Mouse (Mus musculus) stomach, postnatal 0 days (tissue): ENCODE measurements around the gene Mob1b. TPM values are rescaled to one million over a fixed set of nuclear protein-coding genes. Genes with fewer than 3 reads are reported as not detected.

Experiments used
- ATAC-seq: fragments of 200-750 bp; cut with Nextera tagmentation; 2 replicates; pipeline ENCODE4 v1.8.0; 2017; ENCODE audit not compliant: low FRiP score, low TSS enrichment
- DNase-seq: peaks from one replicate; pipeline ENCODE4 v3.0.0-alpha.2; 2016; ENCODE audit warnings: low spot score
- H3K27ac ChIP-seq: fragments of 300-500 bp; sonication (generic); replicated peaks from 2 replicates; pipeline ENCODE4 v1.5.1; 2014; ENCODE audit warnings: mild to moderate bottlenecking, control low read depth
- H3K27me3 ChIP-seq: fragments of 300-500 bp; sonication (generic); 2 replicates; pipeline ENCODE4 v1.6.1; 2014; ENCODE audit warnings: low read length; ENCODE audit not compliant: control insufficient read depth, insufficient read depth
- H3K36me3 ChIP-seq: fragments of 300-500 bp; sonication (generic); 2 replicates; pipeline ENCODE4 v1.6.1; 2014; ENCODE audit warnings: low read length, mixed read lengths; ENCODE audit not compliant: control insufficient read depth, insufficient read depth
- H3K4me1 ChIP-seq: fragments of 300-500 bp; sonication (generic); replicated peaks from 2 replicates; pipeline ENCODE4 v1.6.1; 2014; ENCODE audit warnings: antibody characterized with exemption; ENCODE audit not compliant: control insufficient read depth, insufficient read depth
- H3K4me2 ChIP-seq: fragments of 300-500 bp; sonication (generic); replicated peaks from 2 replicates; pipeline ENCODE4 v1.6.1; 2014; ENCODE audit warnings: low read depth, mild to moderate bottlenecking, control low read depth, moderate library complexity
- H3K4me3 ChIP-seq: fragments of 300-500 bp; sonication (generic); 2 replicates; pipeline ENCODE4 v1.5.1; 2014; ENCODE audit warnings: low read depth, low read length, control low read depth
- H3K9ac ChIP-seq: fragments of 300-500 bp; sonication (generic); 2 replicates; pipeline ENCODE4 v1.6.1; 2014; ENCODE audit warnings: mild to moderate bottlenecking, low read length, control low read depth, mixed read lengths
- H3K9me3 ChIP-seq: fragments of 300-500 bp; sonication (generic); 2 replicates; pipeline ENCODE4 v1.6.1; 2016; ENCODE audit warnings: low read length; ENCODE audit not compliant: control insufficient read depth
- CTCF ChIP-seq: IDR thresholded peaks from 2 replicates; pipeline ENCODE4 v1.5.1; 2016; ENCODE audit warnings: antibody characterized with exemption, low read depth, mild to moderate bottlenecking, moderate library complexity
- EP300 ChIP-seq: optimal IDR thresholded peaks from 2 replicates; pipeline ENCODE3; 2016; ENCODE audit warnings: antibody characterized with exemption
- WGBS: fragments of 180-500 bp; shearing (Covaris S2); extraction: QIAGEN DNeasy Blood & Tissue Kit; methylation state at CpG from one replicate; pipeline ENCODE4 v1.1.7; 2014; 5-methylcytosine and 5-hydroxymethylcytosine counted together
- polyA plus RNA-seq: library from polyadenylated mRNA; unstranded; fragments of >200 nt; fragmentation: Nextera tagmentation; extraction: Ambion mirVana; gene quantifications from 2 replicates; pipeline ENCODE4 v1.2.1, GENCODE M21; 2015

Mob1b gene
- polyA plus RNA-seq, 1 experiment from 2014 or later = 10.1 TPM

DNA sequence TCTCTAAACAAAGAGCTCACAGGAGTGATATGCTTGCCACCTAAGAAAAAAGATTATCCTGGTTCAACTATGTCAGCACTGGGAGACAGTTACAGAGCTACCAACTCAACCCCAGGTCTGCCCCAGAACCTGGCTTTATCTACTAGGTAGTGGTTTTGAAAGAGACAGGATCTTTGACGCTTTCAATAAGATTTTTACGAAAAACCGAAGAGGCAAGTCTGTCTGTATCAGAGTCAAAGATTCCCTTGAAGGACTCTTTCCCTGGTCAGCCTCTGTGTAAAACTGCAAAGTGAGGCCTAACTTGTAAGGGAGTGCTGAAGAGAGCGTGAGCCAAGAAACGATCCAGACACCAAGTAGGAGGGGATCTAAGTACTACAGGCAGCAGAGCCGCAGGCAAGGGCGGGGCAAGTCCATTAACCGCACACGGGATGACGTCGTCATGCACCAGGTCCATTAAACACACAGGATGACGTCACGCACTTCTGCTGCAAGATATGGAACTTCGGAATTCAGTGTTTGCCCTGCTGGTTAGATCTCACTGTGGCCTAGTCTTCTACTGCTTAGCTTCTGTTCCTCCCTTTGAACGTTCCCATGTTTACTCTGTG lies 32.0 kb upstream of the Mob1b start:
- H3K4me1 ChIP-seq = no peaks in the 10 kb centered on the region; the same call in 1 of the 2 replicates
- ATAC-seq (peak; percentile 91), DNase-seq (peak; percentile 80)
- H3K36me3 ChIP-seq = no peaks in the 10 kb centered on the region
- WGBS = 49% methylated on average over 15 of the region's 15 CpGs
- H3K4me2 ChIP-seq = no peak overlapping the region
- H3K9ac ChIP-seq = no peak overlapping the region
- H3K27me3 ChIP-seq = no peaks in the 10 kb centered on the region
- no peak overlapping the region for H3K4me3 ChIP-seq
- H3K9me3 ChIP-seq = no peaks in the 10 kb centered on the region
- no peak for TF ChIP-seq CTCF
- H3K27ac ChIP-seq = no peak overlapping the region

DNA sequence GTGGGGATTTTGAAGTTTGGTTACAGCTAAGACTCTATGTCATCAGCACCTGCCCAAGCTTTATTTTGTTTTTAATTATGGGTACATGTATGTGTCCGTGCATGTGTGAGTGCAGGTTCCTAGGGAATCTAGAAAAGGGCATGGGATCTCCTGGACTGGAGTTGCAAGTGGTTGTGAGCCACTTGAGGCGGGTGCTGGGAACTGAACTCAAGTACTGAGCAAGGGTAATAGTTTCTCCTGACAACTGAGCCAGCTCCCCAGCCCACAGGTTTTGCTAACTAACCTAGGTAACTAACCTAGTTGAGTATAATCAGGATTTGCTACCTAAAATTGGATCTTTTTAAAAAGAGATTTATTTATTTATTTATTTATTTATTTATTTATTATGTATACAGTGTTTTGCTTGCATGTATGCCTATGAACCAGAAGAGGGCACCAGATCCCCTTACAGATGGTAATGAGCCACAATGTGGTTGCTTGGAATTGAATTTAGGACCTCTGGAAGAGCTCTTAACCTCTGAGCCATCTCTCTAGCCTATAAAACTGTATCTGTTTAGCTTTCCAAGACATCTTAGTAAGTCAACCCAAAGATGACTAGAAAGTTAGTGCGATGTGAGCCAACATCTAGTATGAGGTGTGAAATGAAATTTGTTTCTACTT lies 31.2 kb upstream of the Mob1b start:
- Histone ChIP-seq H3K27me3 (no peaks in the 10 kb centered on the region), H3K27ac (no peak overlapping the region), H3K4me2 (no peak overlapping the region), H3K36me3 (no peaks in the 10 kb centered on the region), H3K9me3 (no peaks in the 10 kb centered on the region), H3K4me3 (no peak overlapping the region), H3K4me1 (no peaks in the 10 kb centered on the region; the same call in 1 of the 2 replicates), H3K9ac (no peak overlapping the region)
- no peak for DNase-seq
- TF ChIP-seq CTCF = peak; percentile 77
- no peak for TF ChIP-seq EP300
- peak; percentile 16; the same call in 1 of the 2 replicates for ATAC-seq
- 76% methylated on average over 3 of the region's 3 CpGs for WGBS

DNA sequence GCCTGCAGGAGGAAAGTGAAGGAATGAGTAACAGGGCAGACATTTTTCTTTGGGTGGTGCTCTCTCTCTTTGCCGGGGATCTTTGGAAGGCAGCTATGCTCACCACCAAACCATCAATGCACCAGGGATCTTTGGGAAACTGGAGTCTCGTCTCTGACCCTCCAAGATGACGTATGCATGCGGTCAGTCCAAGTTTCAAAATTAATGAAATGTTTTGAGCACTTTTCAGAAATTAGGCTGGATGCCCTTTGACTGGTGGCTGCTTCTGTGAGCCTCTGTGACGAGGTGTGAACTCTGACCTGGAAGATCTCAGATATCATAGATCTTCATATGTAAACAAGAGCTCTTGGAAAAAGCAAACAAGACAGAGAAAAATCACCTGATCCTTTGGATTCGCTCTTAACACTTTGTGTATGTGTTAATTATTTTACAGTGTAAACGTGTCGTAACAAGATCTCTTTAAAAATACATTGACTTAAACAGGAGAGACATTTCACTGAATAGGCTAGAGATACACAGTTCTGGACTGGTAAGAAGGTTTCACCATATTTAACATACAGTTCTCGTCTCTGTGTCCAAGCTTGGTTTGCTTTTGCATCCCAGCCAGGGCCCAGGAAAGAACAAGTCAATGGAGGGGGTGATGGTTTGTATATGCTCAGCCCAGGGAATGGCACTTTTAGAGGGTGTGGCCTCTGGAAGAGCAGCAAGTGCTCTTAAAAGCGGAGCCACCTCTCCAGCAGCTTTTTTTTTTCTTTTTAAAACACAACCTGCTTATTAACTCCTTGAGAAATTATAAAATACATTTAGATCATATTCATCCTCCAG lies 29.8 kb upstream of the Mob1b start:
- 23% methylated on average over 10 of the region's 10 CpGs for WGBS
- no peak for TF ChIP-seq EP300
- TF ChIP-seq CTCF = no peak
- Histone ChIP-seq H3K27me3 (no peaks in the 10 kb centered on the region), H3K36me3 (no peaks in the 10 kb centered on the region), H3K4me1 (no peaks in the 10 kb centered on the region; the same call in 1 of the 2 replicates), H3K27ac (no peak overlapping the region), H3K4me2 (no peak overlapping the region), H3K9me3 (no peaks in the 10 kb centered on the region), H3K9ac (no peak overlapping the region), H3K4me3 (no peak overlapping the region)
- no peak for DNase-seq
- ATAC-seq = no peak

GRCm38 (mm10) chr5:88691506-88692095 lies 29.1 kb upstream of the Mob1b start:
- Histone ChIP-seq H3K4me2 (no peak overlapping the region), H3K36me3 (no peaks in the 10 kb centered on the region), H3K9me3 (no peaks in the 10 kb centered on the region), H3K9ac (no peak overlapping the region), H3K27me3 (no peaks in the 10 kb centered on the region), H3K4me3 (no peak overlapping the region), H3K27ac (no peak overlapping the region), H3K4me1 (no peaks in the 10 kb centered on the region; the same call in 1 of the 2 replicates)
- DNase-seq (no peak), ATAC-seq (no peak)
- WGBS = 40% methylated on average over 6 of the region's 6 CpGs
- no peak for TF ChIP-seq CTCF
- TF ChIP-seq EP300 = no peak

- Histone ChIP-seq H3K36me3 (no peaks in the 10 kb centered on the region), H3K4me1 (no peaks in the 10 kb centered on the region; the same call in 1 of the 2 replicates), H3K4me2 (no peak overlapping the region), H3K9ac (no peak overlapping the region), H3K27ac (no peak overlapping the region), H3K9me3 (no peaks in the 10 kb centered on the region), H3K4me3 (no peak overlapping the region), H3K27me3 (no peaks in the 10 kb centered on the region)
- ATAC-seq (no peak), DNase-seq (no peak)
- no peak for TF ChIP-seq CTCF
- no peak for TF ChIP-seq EP300
- 79% methylated on average over 4 of the region's 4 CpGs for WGBS
Observed at GRCm38 (mm10) chr5:88692586-88692985, 28.1 kb upstream of the Mob1b start.
